Mouse (Mus musculus): ENCODE data around the gene Sh2d2a.

DNA sequence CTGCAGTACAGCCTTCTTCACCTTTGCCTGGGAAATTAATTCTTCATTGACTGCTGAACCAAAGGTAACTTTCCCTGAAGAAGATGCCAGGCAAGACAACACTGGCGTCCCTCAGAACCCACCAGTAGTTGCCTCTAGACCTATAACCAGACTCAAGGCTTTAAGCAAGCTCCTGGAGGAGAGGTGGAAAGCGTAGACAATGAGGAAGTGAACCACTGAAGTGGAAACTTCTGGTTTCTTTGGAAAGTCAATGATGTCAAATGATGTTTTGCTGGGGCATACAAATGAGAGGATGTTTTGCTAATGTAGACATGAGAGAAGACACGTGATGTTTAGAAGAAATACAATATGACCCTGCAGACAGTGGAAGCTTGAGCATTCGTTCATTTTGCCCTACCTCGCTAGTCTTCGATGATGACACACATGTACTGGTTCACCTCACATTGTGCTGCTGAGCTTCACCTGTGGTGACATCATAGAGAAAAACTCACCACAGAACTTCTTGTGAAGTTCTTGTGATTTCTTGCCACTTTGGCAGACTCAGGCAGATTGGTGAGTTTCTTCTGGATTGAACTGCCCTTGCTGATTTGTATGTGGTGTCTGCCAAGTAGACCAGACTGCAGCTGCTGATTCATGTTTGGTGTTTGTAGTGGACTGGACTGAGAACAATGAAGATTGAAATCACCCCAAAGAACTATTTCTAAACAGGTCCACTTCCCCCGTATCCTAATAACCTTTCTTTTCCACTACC is 14.3 kb upstream of the Sh2d2a start:
- TF ChIP-seq CTCF (IDR thresholded peaks at IDR 0.05; ENCODE audit: low read depth, low read length) (no peak), POLR2A (IDR thresholded peaks at IDR 0.05; ENCODE audit: borderline replicate concordance, low read depth, low read length) (no peak)

Measured in bone marrow macrophage, adult 2 months (primary cell).